Mouse (Mus musculus) liver, embryonic 11.5 days (tissue): ENCODE data around the gene Myt1l. TPM values are rescaled to one million over a fixed set of nuclear protein-coding genes. Genes with fewer than 3 reads are reported as not detected.

Source experiments
- ATAC-seq: fragments of 200-750 bp; cut with Nextera tagmentation; replicated peaks from 2 replicates; pipeline ENCODE4 v1.8.0; 2017; ENCODE audit warnings: moderate number of reproducible peaks, mild to moderate bottlenecking, moderate TSS enrichment, moderate library complexity; ENCODE audit not compliant: low FRiP score
- DNase-seq: peaks from one replicate; pipeline ENCODE4 v3.0.0-alpha.2; 2017; ENCODE audit warnings: low spot score
- H3K27ac ChIP-seq: fragments of 300-500 bp; sonication (generic); 2 replicates; pipeline ENCODE4 v1.5.1; 2014; ENCODE audit warnings: mild to moderate bottlenecking, low read depth, low read length, control low read depth
- H3K27me3 ChIP-seq: fragments of 300-500 bp; sonication (generic); replicated peaks from 2 replicates; pipeline ENCODE4 v1.6.1; 2014; ENCODE audit warnings: low read length, mixed read lengths; ENCODE audit not compliant: control insufficient read depth, insufficient read depth
- H3K36me3 ChIP-seq: fragments of 300-500 bp; sonication (generic); 2 replicates; pipeline ENCODE4 v1.6.1; 2014; ENCODE audit warnings: mild to moderate bottlenecking, low read length, moderate library complexity, mixed read lengths; ENCODE audit not compliant: control insufficient read depth, insufficient read depth
- H3K4me1 ChIP-seq: fragments of 300-500 bp; sonication (generic); replicated peaks from 2 replicates; pipeline ENCODE4 v1.6.1; 2014; ENCODE audit warnings: low read length, mixed read lengths; ENCODE audit not compliant: control insufficient read depth, insufficient read depth
- H3K4me2 ChIP-seq: fragments of 300-500 bp; sonication (generic); 2 replicates; pipeline ENCODE4 v1.6.1; 2014; ENCODE audit warnings: mild to moderate bottlenecking, control low read depth, moderate library complexity
- H3K4me3 ChIP-seq: fragments of 300-500 bp; sonication (generic); 2 replicates; pipeline ENCODE4 v1.5.1; 2014; ENCODE audit warnings: low read depth, low read length, control low read depth
- H3K9ac ChIP-seq: fragments of 300-500 bp; sonication (generic); 2 replicates; pipeline ENCODE4 v1.6.1; 2014; ENCODE audit warnings: low read depth, low read length, control low read depth
- H3K9me3 ChIP-seq: fragments of 300-500 bp; sonication (generic); 2 replicates; pipeline ENCODE4 v1.6.1; 2016; ENCODE audit warnings: low read length, inconsistent platforms, mixed read lengths; ENCODE audit not compliant: control insufficient read depth
- WGBS: fragments of 180-500 bp; shearing (Covaris S2); extraction: QIAGEN DNeasy Blood & Tissue Kit; methylation state at CpG from one replicate; pipeline ENCODE4 v1.1.7; 2014; 5-methylcytosine and 5-hydroxymethylcytosine counted together
- polyA plus RNA-seq: library from polyadenylated mRNA; unstranded; fragments of >200 nt; fragmentation: Nextera tagmentation; extraction: Ambion mirVana; gene quantifications from 2 replicates; pipeline ENCODE4 v1.2.1, GENCODE M21; 2014

The Myt1l gene
- polyA plus RNA-seq, 1 experiment from 2014 or later: 0.44 TPM

DNA sequence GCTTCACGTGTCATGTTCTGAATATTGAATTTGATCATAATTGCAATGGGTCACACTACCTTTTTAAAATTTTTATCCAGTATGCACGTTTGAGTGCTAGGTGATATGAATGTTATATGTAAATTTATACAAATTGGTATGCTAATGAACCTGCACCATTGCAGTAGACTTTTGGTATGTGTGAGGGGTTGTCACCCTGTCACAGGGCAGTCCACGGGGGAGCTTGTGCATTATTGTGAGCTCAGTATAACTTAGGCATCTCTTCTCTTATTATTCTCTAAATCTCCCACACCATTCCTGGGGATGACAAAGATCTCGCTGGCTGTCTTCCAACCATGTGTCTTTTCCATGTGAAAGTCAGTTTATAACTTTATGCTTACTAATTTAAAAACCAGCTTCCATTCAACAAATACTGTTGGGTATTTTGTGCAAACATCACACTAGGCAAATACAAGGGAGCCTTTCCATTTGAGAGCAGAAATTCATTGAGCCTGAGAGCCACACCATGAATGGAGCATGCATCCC is 222.5 kb downstream of the Myt1l start:
- no peak overlapping the region for H3K9ac ChIP-seq
- 77% methylated on average over 4 of the region's 4 CpGs for WGBS
- DNase-seq: no peak
- ATAC-seq: no peak
- no peak overlapping the region for H3K27ac ChIP-seq
- no peaks in the 10 kb centered on the region for H3K9me3 ChIP-seq
- no peak overlapping the region for H3K4me3 ChIP-seq
- H3K27me3 ChIP-seq: no peaks in the 10 kb centered on the region
- no peaks in the 10 kb centered on the region for H3K36me3 ChIP-seq
- no peaks in the 10 kb centered on the region for H3K4me1 ChIP-seq
- no peak overlapping the region for H3K4me2 ChIP-seq

DNA sequence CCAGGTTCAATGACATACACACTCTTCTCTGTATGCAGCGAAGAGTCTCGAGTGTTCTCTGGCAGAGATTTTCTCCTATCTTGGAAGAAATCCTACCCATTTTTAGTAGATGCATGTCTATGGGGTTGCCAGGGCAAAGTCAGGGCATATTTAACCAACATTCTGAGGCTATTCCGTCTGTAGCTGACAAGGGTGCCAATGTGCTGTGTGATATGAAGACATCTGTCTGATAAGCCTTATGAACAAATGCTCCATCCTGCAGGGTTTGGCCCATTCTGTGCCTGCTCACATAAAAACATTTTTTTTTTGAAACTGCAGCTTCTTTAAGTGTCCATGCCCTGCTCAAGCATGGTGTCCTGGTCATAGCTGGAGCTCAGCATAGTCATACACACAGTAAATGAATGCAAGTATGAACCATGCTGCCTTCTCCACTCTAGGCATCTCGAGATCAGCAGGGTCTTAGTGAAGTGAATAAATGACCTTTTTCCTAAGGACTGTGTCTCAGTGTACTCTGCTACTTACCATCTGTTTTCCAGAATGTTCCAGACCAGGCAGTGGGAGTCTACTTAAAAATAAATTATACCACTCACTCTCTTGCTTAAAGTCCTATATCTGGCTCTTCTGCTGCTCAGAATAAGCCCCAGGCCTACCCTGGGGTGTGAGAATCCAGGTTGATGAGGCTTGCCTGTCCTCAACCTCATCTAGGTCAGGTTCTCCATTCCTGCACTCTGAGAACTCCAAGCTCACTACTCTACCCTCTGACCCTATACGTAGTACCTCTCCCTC is 227.1 kb downstream of the Myt1l start:
- DNase-seq: no peak
- ATAC-seq: no peak
- Histone ChIP-seq H3K9ac (no peak overlapping the region), H3K36me3 (no peaks in the 10 kb centered on the region), H3K27ac (no peak overlapping the region), H3K4me1 (no peaks in the 10 kb centered on the region), H3K4me2 (no peak overlapping the region), H3K9me3 (no peaks in the 10 kb centered on the region), H3K27me3 (no peaks in the 10 kb centered on the region), H3K4me3 (no peak overlapping the region)
- 80% methylated on average over 5 of the region's 5 CpGs for WGBS

DNA sequence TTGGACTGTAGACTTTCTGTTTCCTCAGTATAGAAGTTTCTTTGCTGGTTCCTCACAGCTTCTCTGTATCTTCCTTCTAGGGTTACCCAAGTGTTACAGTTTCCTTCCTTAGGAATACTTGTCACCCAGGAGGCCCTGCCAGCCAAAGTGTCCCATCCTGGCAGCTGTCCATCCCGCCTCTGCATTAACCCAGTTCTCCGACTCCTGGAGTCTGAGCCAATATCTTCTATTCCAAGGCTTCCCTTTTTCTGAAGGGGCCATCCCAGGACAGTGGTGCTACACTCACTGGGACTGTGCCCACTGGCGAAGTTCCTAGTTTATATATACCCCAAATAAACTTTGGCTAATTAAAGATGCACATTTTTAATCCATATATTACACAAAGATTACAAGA is 227.7 kb downstream of the Myt1l start:
- no peak for DNase-seq
- no peak overlapping the region for H3K9ac ChIP-seq
- H3K4me2 ChIP-seq: no peak overlapping the region
- no peaks in the 10 kb centered on the region for H3K27me3 ChIP-seq
- H3K9me3 ChIP-seq: no peaks in the 10 kb centered on the region
- H3K27ac ChIP-seq: no peak overlapping the region
- WGBS: 83% methylated on average over 3 of the region's 3 CpGs
- no peaks in the 10 kb centered on the region for H3K36me3 ChIP-seq
- H3K4me1 ChIP-seq: no peaks in the 10 kb centered on the region
- H3K4me3 ChIP-seq: no peak overlapping the region
- ATAC-seq: no peak

DNA sequence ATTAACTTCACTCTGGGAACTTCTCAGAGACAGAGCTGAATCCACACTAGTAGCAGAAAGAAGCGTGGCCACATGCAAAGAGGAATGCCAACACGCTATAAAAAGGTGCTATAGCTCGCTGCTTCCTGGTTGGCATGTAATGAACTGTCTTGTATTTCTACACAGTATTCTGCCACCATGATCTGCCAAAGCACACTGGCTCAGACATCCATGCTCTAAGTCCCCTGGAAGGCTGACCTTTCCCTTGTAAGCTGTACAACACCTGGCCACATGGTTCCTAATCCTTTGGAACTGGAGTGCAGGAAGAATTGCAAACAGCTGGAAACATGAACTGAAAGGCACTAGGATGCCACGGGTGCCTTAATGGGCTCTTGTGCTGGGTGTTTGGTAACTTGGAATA is 232.4 kb downstream of the Myt1l start:
- no peaks in the 10 kb centered on the region for H3K27me3 ChIP-seq
- H3K27ac ChIP-seq: no peak overlapping the region
- ATAC-seq (no peak), DNase-seq (no peak)
- H3K4me1 ChIP-seq: no peaks in the 10 kb centered on the region
- H3K4me2 ChIP-seq: no peak overlapping the region
- H3K4me3 ChIP-seq: no peak overlapping the region
- no peaks in the 10 kb centered on the region for H3K36me3 ChIP-seq
- H3K9me3 ChIP-seq: no peaks in the 10 kb centered on the region
- WGBS: 78% methylated on average over 4 of the region's 4 CpGs
- H3K9ac ChIP-seq: no peak overlapping the region

DNA sequence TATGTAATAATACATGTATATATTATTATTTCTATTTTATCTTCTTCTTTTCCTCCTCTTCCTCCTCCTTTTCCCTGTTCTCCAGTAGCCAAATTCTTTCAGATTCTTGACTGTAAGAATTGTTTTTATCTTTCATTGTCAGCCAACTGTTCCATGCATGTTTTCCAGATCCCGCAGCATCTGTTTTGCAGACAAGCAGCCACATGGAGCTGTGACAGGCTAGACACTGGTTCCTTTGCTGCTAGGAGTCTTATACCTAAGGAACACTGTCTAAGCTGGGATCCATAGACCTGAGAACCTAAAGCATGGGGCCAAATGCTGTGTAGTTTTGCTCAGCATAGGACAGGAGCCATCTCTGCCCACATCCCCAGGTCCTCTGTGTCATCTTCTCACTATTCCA is 238.0 kb downstream of the Myt1l start:
- no peak for ATAC-seq
- 77% methylated on average over 1 of the region's 1 CpGs for WGBS
- Histone ChIP-seq H3K4me3 (no peak overlapping the region), H3K9ac (no peak overlapping the region), H3K27ac (no peak overlapping the region), H3K9me3 (no peaks in the 10 kb centered on the region), H3K4me2 (no peak overlapping the region), H3K4me1 (no peaks in the 10 kb centered on the region), H3K36me3 (no peaks in the 10 kb centered on the region), H3K27me3 (no peaks in the 10 kb centered on the region)
- DNase-seq: no peak

DNA sequence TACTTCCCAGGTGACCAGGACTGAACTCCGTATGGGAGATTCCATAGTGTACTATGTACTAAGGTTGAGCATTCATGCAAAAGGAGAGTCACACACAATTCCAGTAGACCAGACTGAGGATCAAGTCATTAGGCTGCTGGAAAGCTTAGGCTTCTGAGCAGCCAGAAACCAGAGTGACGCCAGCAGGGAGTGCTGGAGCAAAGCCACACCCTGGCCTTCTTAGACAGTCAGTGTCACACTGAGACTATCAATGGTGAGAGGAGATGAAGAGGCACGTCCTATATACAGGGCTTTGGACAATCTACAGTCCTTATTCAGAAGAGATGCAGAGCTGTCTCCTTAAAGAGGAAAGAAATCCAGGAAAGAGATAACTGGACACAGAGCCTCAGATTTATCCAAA is 243.6 kb downstream of the Myt1l start:
- no peak for DNase-seq
- no peaks in the 10 kb centered on the region for H3K9me3 ChIP-seq
- no peak overlapping the region for H3K9ac ChIP-seq
- no peak overlapping the region for H3K4me3 ChIP-seq
- no peaks in the 10 kb centered on the region for H3K27me3 ChIP-seq
- no peak for ATAC-seq
- H3K4me1 ChIP-seq: no peaks in the 10 kb centered on the region
- no peaks in the 10 kb centered on the region for H3K36me3 ChIP-seq
- H3K4me2 ChIP-seq: no peak overlapping the region
- no peak overlapping the region for H3K27ac ChIP-seq
- 71% methylated on average over 3 of the region's 3 CpGs for WGBS

DNA sequence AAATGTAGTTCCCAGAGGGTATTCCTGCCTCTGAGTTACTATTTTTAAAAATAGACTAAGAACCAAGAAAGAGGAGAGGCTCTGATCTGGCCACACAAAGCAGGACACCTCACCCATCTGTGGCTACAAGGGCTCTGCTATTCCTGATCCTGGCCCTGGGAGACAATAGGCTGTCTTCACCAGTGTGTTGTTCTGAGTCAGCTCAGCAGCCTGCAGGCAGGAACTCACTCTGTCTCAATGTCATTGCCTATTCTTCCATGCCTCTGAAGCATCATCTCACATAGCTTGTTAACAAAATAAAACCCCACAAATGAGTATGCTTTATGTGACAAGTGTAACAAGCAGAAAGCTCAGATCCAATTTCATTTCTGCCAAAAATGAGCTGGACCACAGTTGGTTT is 244.2 kb downstream of the Myt1l start:
- Histone ChIP-seq H3K9me3 (no peaks in the 10 kb centered on the region), H3K27ac (no peak overlapping the region), H3K4me1 (no peaks in the 10 kb centered on the region), H3K36me3 (no peaks in the 10 kb centered on the region), H3K27me3 (no peaks in the 10 kb centered on the region), H3K4me2 (no peak overlapping the region), H3K4me3 (no peak overlapping the region), H3K9ac (no peak overlapping the region)
- no peak for DNase-seq
- ATAC-seq: no peak

DNA sequence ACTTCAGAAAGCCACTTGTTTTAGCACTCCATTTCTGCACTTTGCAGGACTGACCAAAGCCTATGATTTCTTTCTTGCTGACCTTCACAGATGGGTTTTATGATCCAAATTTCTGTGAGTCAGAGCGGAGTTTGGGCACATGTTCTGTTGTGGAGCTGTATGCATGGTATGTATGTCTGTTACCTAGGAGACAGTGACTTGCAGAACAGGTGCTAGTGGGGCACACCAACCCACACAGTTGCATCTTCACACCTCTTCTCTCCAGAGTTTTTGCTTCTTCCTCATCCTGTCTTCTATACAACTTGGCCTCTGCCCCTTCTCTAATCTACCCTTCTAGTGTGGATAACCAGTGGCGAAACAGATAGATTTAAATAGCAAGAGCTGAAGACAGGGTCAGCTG is 250.7 kb downstream of the Myt1l start:
- no peaks in the 10 kb centered on the region for H3K27me3 ChIP-seq
- H3K36me3 ChIP-seq: no peaks in the 10 kb centered on the region
- no peak overlapping the region for H3K9ac ChIP-seq
- H3K4me1 ChIP-seq: no peaks in the 10 kb centered on the region
- WGBS: 80% methylated on average over 2 of the region's 2 CpGs
- no peak for ATAC-seq
- no peak for DNase-seq
- H3K27ac ChIP-seq: no peak overlapping the region
- no peaks in the 10 kb centered on the region for H3K9me3 ChIP-seq
- no peak overlapping the region for H3K4me3 ChIP-seq
- H3K4me2 ChIP-seq: no peak overlapping the region

DNA sequence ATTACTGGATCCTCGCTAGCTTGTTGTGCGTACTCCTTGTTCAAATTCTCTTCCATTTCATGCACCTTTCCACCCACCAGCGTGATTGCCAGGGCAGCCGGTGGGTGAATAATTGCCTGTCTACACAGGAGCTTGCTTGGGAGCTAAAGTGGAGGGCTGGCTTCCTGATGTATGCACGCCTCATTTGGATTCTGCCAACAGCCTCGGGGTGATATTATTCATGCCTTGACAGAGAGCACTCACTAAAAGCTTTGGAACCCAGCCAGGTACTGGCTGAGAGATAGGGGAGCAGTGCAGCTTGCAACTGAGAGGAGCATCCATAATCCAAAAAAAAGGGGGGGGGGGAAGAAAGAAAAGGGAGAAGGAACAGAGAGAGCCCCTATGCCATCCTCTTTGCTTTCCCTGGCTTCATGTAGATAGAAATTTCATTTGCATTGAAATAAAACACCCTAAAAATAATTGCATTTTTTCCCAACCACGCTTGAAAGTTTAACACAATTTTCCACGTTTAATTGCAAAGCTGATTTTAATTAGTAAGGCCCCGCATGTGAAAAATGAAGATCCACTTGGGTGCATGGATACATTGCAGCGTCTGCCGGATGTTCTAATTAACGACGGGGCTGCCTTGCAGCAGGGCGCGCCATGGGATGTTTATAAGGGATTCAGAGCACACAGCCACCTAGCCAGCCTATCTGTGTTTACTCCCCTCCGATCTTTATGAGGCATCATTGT is 261.3 kb downstream of the Myt1l start:
- Histone ChIP-seq H3K36me3 (no peaks in the 10 kb centered on the region), H3K27me3 (no peaks in the 10 kb centered on the region), H3K4me3 (no peak overlapping the region), H3K27ac (no peak overlapping the region), H3K9me3 (no peaks in the 10 kb centered on the region), H3K4me1 (no peaks in the 10 kb centered on the region), H3K9ac (no peak overlapping the region), H3K4me2 (no peak overlapping the region)
- DNase-seq (no peak), ATAC-seq (no peak)
- WGBS: 57% methylated on average over 16 of the region's 16 CpGs
